Mouse (Mus musculus) ES-E14 (cell line): Measurements from ENCODE around the gene Igsf8.

ENCODE experiments used
- ZC3H11A ChIP-seq: IDR thresholded peaks from 2 replicates; pipeline ENCODE4 v1.6.1; 2012; ENCODE audit warnings: low read depth, mild to moderate bottlenecking, inconsistent platforms, low read length, borderline replicate concordance
- ZNF384 ChIP-seq: IDR thresholded peaks from 2 replicates; pipeline ENCODE4 v1.6.1; 2012; ENCODE audit warnings: low read depth, low read length, inconsistent platforms

DNA sequence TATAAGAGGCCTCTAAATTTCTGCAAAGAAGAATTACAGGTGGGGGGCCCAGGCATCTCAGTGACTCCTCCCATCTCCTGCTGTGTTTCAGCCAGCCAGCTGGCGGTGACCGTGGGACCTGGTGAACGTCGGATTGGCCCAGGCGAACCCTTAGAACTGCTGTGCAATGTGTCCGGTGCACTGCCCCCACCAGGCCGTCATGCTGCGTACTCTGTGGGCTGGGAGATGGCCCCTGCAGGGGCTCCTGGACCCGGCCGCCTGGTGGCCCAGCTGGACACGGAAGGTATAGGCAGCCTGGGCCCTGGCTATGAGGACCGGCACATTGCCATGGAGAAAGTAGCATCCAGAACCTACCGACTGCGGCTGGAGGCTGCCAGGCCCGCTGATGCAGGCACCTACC is 56.5 kb downstream of the Igsf8 start:
- no peak for TF ChIP-seq ZC3H11A
- no peak for TF ChIP-seq ZNF384
